Mouse (Mus musculus): ENCODE results near the gene Atp23.

- TF ChIP-seq CTCF (IDR thresholded peaks at IDR 0.05; ENCODE audit: extremely low read depth, insufficient read length, insufficient replicate concordance, low read depth, low read length) (peak; percentile 100), POLR2A (IDR thresholded peaks at IDR 0.05; ENCODE audit: low read depth, low read length) (no peak)
These were observed 17.9 kb upstream of the Atp23 start for GRCm38 (mm10) chr10:126919067-126919466.
